Mouse (Mus musculus): ENCODE results near the gene Blnk. TPM values are rescaled to one million over a fixed set of nuclear protein-coding genes. Genes with fewer than 3 reads are reported as not detected.

Blnk gene
- polyA plus RNA-seq, 1 experiment from 2014 or later: 0.83 TPM

DNA sequence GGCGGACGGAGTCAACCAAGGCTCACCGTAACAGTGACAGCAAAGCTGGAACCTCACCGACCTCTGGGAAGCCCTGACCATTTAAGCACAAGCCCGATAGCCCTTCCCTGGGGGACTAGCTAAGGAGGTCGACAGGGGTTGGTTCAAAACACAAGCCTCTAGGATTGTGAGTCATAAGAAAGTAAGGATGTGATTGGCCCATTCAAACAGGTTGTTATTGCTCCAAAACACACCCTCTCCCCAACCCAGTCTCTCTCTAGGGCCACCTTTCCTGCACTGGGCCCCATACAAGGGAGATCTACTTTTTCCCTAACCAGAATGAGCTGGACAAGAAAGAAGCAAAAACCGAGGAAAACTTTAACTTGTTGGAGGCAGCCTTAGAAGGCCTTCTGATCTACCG is 59.0 kb downstream of the Blnk start:
- WGBS: 44% methylated on average over 8 of the region's 8 CpGs
- Histone ChIP-seq H3K27me3 (ENCODE audit: insufficient read depth, low read length) (no peaks in the 10 kb centered on the region), H3K36me3 (ENCODE audit: insufficient read depth) (no peaks in the 10 kb centered on the region), H3K27ac (ENCODE audit: low read depth) (no peak overlapping the region), H3K9me3 (ENCODE audit: low read depth, low read length) (no peaks in the 10 kb centered on the region), H3K4me1 (ENCODE audit: insufficient read depth) (no peaks in the 10 kb centered on the region), H3K9ac (no peak overlapping the region), H3K4me3 (ENCODE audit: low read depth, low read length) (no peak overlapping the region), H3K4me2 (no peak overlapping the region)
- TF ChIP-seq CTCF (IDR thresholded peaks at IDR 0.05; ENCODE audit: low read depth): no peak
- DNase-seq (no peak), ATAC-seq (ENCODE audit: insufficient read depth) (no peak)

GRCm38 (mm10) chr19:40931581-40932369 is 62.6 kb downstream of the Blnk start:
- Histone ChIP-seq H3K4me3 (ENCODE audit: low read depth, low read length) (no peak overlapping the region), H3K9me3 (ENCODE audit: low read depth, low read length) (no peaks in the 10 kb centered on the region), H3K36me3 (ENCODE audit: insufficient read depth) (no peaks in the 10 kb centered on the region), H3K27ac (ENCODE audit: low read depth) (no peak overlapping the region), H3K27me3 (ENCODE audit: insufficient read depth, low read length) (no peaks in the 10 kb centered on the region), H3K4me1 (ENCODE audit: insufficient read depth) (no peaks in the 10 kb centered on the region), H3K4me2 (no peak overlapping the region), H3K9ac (no peak overlapping the region)
- ATAC-seq (ENCODE audit: insufficient read depth) (no peak), DNase-seq (peak; percentile 63)
- WGBS: 56% methylated on average over 9 of the region's 9 CpGs
- TF ChIP-seq CTCF (IDR thresholded peaks at IDR 0.05; ENCODE audit: low read depth): no peak

DNA sequence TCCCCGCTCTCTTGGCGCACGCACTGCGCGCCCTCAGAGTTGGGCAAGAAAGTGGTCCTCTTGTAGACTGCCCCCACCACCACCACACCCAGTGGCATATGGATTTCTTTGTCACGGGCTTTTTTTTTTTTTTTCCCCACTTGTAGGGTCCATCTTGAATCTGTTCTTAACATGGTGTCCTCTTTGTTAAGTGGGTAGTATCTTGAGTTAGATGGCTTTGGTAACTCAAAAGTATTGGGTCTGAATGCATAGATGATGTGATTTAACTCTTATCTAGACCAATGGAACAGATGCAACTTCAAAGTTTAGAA is 99.0 kb downstream of the Blnk start:
- Histone ChIP-seq H3K36me3 (ENCODE audit: insufficient read depth) (0 out of 2 replicates have a peak, but pooled peaks cover 7% of the 10 kb centered on the region), H3K4me3 (ENCODE audit: low read depth, low read length) (peak overlapping the region; percentile 75), H3K27me3 (ENCODE audit: insufficient read depth, low read length) (0 out of 2 replicates have a peak, but pooled peaks cover 11% of the 10 kb centered on the region), H3K27ac (ENCODE audit: low read depth) (peak overlapping the region; percentile 97), H3K4me1 (ENCODE audit: insufficient read depth) (no peaks in the 10 kb centered on the region), H3K9ac (peak overlapping the region; percentile 78), H3K4me2 (peak overlapping the region; percentile 67), H3K9me3 (ENCODE audit: low read depth, low read length) (no peaks in the 10 kb centered on the region)
- WGBS: 7% methylated on average over 6 of the region's 6 CpGs
- no peak for DNase-seq
- no peak for TF ChIP-seq CTCF (IDR thresholded peaks at IDR 0.05; ENCODE audit: low read depth)
- no peak for ATAC-seq (ENCODE audit: insufficient read depth)

GRCm38 (mm10) chr19:40894519-40895392 is 99.6 kb downstream of the Blnk start, which contains the start of gene Zfp518a:
Gene Zfp518a (plus strand): TSS chr19:40894705.
- H3K4me3 ChIP-seq (ENCODE audit: low read depth, low read length): peak within 1 kb of the TSS; percentile 75
- no peak for TF ChIP-seq CTCF (IDR thresholded peaks at IDR 0.05; ENCODE audit: low read depth)
- H3K9me3 ChIP-seq (ENCODE audit: low read depth, low read length): no peaks in the 10 kb centered on the region
- under 1% methylated on average over 89 of the region's 89 CpGs for WGBS
- peak within 1 kb of the TSS; percentile 78 for H3K9ac ChIP-seq
- no peaks in the 10 kb centered on the region for H3K4me1 ChIP-seq (ENCODE audit: insufficient read depth)
- peak within 1 kb of the TSS; percentile 67 for H3K4me2 ChIP-seq
- H3K36me3 ChIP-seq (ENCODE audit: insufficient read depth): 0 out of 2 replicates have a peak, but pooled peaks cover 7% of the 10 kb centered on the region
- peak within 1 kb of the TSS; percentile 97 for H3K27ac ChIP-seq (ENCODE audit: low read depth)
- DNase-seq: peak; percentile 96
- H3K27me3 ChIP-seq (ENCODE audit: insufficient read depth, low read length): 0 out of 2 replicates have a peak, but pooled peaks cover 13% of the 10 kb centered on the region
- ATAC-seq (ENCODE audit: insufficient read depth): peak; percentile 90

GRCm38 (mm10) chr19:40894071-40894506 is 100.2 kb downstream of the Blnk start:
- ATAC-seq (ENCODE audit: insufficient read depth) (no peak), DNase-seq (peak; percentile 2)
- Histone ChIP-seq H3K4me1 (ENCODE audit: insufficient read depth) (no peaks in the 10 kb centered on the region), H3K27me3 (ENCODE audit: insufficient read depth, low read length) (0 out of 2 replicates have a peak, but pooled peaks cover 13% of the 10 kb centered on the region), H3K9me3 (ENCODE audit: low read depth, low read length) (no peaks in the 10 kb centered on the region), H3K4me3 (ENCODE audit: low read depth, low read length) (peak overlapping the region; percentile 75), H3K36me3 (ENCODE audit: insufficient read depth) (0 out of 2 replicates have a peak, but pooled peaks cover 1% of the 10 kb centered on the region), H3K4me2 (peak overlapping the region; percentile 67), H3K27ac (ENCODE audit: low read depth) (peak overlapping the region; percentile 97), H3K9ac (peak overlapping the region; percentile 78)
- WGBS: 47% methylated on average over 21 of the region's 21 CpGs
- no peak for TF ChIP-seq CTCF (IDR thresholded peaks at IDR 0.05; ENCODE audit: low read depth)

GRCm38 (mm10) chr19:40888887-40889286 is 105.4 kb downstream of the Blnk start:
- DNase-seq: no peak
- 81% methylated on average over 1 of the region's 1 CpGs for WGBS
- Histone ChIP-seq H3K4me3 (ENCODE audit: low read depth, low read length) (no peak overlapping the region), H3K27ac (ENCODE audit: low read depth) (no peak overlapping the region), H3K4me1 (ENCODE audit: insufficient read depth) (no peaks in the 10 kb centered on the region), H3K4me2 (no peak overlapping the region), H3K9me3 (ENCODE audit: low read depth, low read length) (no peaks in the 10 kb centered on the region), H3K36me3 (ENCODE audit: insufficient read depth) (no peaks in the 10 kb centered on the region), H3K9ac (no peak overlapping the region), H3K27me3 (ENCODE audit: insufficient read depth, low read length) (peaks cover 30% of the 10 kb centered on the region)
- no peak for ATAC-seq (ENCODE audit: insufficient read depth)
- no peak for TF ChIP-seq CTCF (IDR thresholded peaks at IDR 0.05; ENCODE audit: low read depth)

GRCm38 (mm10) chr19:40881700-40882099 is 112.6 kb downstream of the Blnk start:
- Histone ChIP-seq H3K9me3 (ENCODE audit: low read depth, low read length) (no peaks in the 10 kb centered on the region), H3K27ac (ENCODE audit: low read depth) (no peak overlapping the region), H3K27me3 (ENCODE audit: insufficient read depth, low read length) (peaks cover 32% of the 10 kb centered on the region; the same call in 1 of the 2 replicates), H3K4me3 (ENCODE audit: low read depth, low read length) (no peak overlapping the region), H3K4me1 (ENCODE audit: insufficient read depth) (no peaks in the 10 kb centered on the region), H3K9ac (no peak overlapping the region), H3K4me2 (no peak overlapping the region), H3K36me3 (ENCODE audit: insufficient read depth) (no peaks in the 10 kb centered on the region)
- DNase-seq (no peak), ATAC-seq (ENCODE audit: insufficient read depth) (no peak)
- TF ChIP-seq CTCF (IDR thresholded peaks at IDR 0.05; ENCODE audit: low read depth): no peak
- WGBS: 80% methylated on average over 4 of the region's 4 CpGs

Small RNA genes within 50 kb of the gene (microRNA-seq; reads per million reads assigned to microRNA genes)
- 0.71 reads per million for gene Mir8092 (ENCODE audit: borderline number of aligned reads)

Other genes with a start within 250 kb of the Blnk start
- not detected in 2 replicates for gene Cc2d2b, start 245.8 kb downstream of the Blnk start, polyA plus RNA-seq (2014; fragmentation: Nextera tagmentation; extraction: Ambion mirVana)
- 13.0 TPM in 2 replicates for gene Ccnj, start 163.3 kb downstream of the Blnk start, polyA plus RNA-seq (2014; fragmentation: Nextera tagmentation; extraction: Ambion mirVana)
- 14.5 and 15.6 TPM in 2 replicates for gene Zfp518a, start 99.8 kb downstream of the Blnk start, polyA plus RNA-seq (2014; fragmentation: Nextera tagmentation; extraction: Ambion mirVana)
- 0.18 TPM in 1 of 2 replicates, not detected in the other for gene Dntt, start 34.7 kb upstream of the Blnk start, polyA plus RNA-seq (2014; fragmentation: Nextera tagmentation; extraction: Ambion mirVana)
- not detected in 2 replicates for gene Opalin, start 82.6 kb upstream of the Blnk start, polyA plus RNA-seq (2014; fragmentation: Nextera tagmentation; extraction: Ambion mirVana)
- 0.05 TPM in 2 replicates for gene Tll2, start 212.3 kb upstream of the Blnk start, polyA plus RNA-seq (2014; fragmentation: Nextera tagmentation; extraction: Ambion mirVana)